Mouse (Mus musculus) liver, embryonic 11.5 days (tissue): ENCODE data around the gene St8sia1. TPM values are rescaled to one million over a fixed set of nuclear protein-coding genes. Genes with fewer than 3 reads are reported as not detected.

Source experiments
- ATAC-seq: fragments of 200-750 bp; cut with Nextera tagmentation; replicated peaks from 2 replicates; pipeline ENCODE4 v1.8.0; 2017; ENCODE audit warnings: moderate number of reproducible peaks, mild to moderate bottlenecking, moderate TSS enrichment, moderate library complexity; ENCODE audit not compliant: low FRiP score
- DNase-seq: peaks from one replicate; pipeline ENCODE4 v3.0.0-alpha.2; 2017; ENCODE audit warnings: low spot score
- H3K27ac ChIP-seq: fragments of 300-500 bp; sonication (generic); 2 replicates; pipeline ENCODE4 v1.5.1; 2014; ENCODE audit warnings: mild to moderate bottlenecking, low read depth, low read length, control low read depth
- H3K27me3 ChIP-seq: fragments of 300-500 bp; sonication (generic); replicated peaks from 2 replicates; pipeline ENCODE4 v1.6.1; 2014; ENCODE audit warnings: low read length, mixed read lengths; ENCODE audit not compliant: control insufficient read depth, insufficient read depth
- H3K36me3 ChIP-seq: fragments of 300-500 bp; sonication (generic); 2 replicates; pipeline ENCODE4 v1.6.1; 2014; ENCODE audit warnings: mild to moderate bottlenecking, low read length, moderate library complexity, mixed read lengths; ENCODE audit not compliant: control insufficient read depth, insufficient read depth
- H3K4me1 ChIP-seq: fragments of 300-500 bp; sonication (generic); replicated peaks from 2 replicates; pipeline ENCODE4 v1.6.1; 2014; ENCODE audit warnings: low read length, mixed read lengths; ENCODE audit not compliant: control insufficient read depth, insufficient read depth
- H3K4me2 ChIP-seq: fragments of 300-500 bp; sonication (generic); 2 replicates; pipeline ENCODE4 v1.6.1; 2014; ENCODE audit warnings: mild to moderate bottlenecking, control low read depth, moderate library complexity
- H3K4me3 ChIP-seq: fragments of 300-500 bp; sonication (generic); 2 replicates; pipeline ENCODE4 v1.5.1; 2014; ENCODE audit warnings: low read depth, low read length, control low read depth
- H3K9ac ChIP-seq: fragments of 300-500 bp; sonication (generic); 2 replicates; pipeline ENCODE4 v1.6.1; 2014; ENCODE audit warnings: low read depth, low read length, control low read depth
- H3K9me3 ChIP-seq: fragments of 300-500 bp; sonication (generic); 2 replicates; pipeline ENCODE4 v1.6.1; 2016; ENCODE audit warnings: low read length, inconsistent platforms, mixed read lengths; ENCODE audit not compliant: control insufficient read depth
- WGBS: fragments of 180-500 bp; shearing (Covaris S2); extraction: QIAGEN DNeasy Blood & Tissue Kit; methylation state at CpG from one replicate; pipeline ENCODE4 v1.1.7; 2014; 5-methylcytosine and 5-hydroxymethylcytosine counted together
- polyA plus RNA-seq: library from polyadenylated mRNA; unstranded; fragments of >200 nt; fragmentation: Nextera tagmentation; extraction: Ambion mirVana; gene quantifications from 2 replicates; pipeline ENCODE4 v1.2.1, GENCODE M21; 2014

The St8sia1 gene
- polyA plus RNA-seq, 1 experiment from 2014 or later, result 2.1 TPM

DNA sequence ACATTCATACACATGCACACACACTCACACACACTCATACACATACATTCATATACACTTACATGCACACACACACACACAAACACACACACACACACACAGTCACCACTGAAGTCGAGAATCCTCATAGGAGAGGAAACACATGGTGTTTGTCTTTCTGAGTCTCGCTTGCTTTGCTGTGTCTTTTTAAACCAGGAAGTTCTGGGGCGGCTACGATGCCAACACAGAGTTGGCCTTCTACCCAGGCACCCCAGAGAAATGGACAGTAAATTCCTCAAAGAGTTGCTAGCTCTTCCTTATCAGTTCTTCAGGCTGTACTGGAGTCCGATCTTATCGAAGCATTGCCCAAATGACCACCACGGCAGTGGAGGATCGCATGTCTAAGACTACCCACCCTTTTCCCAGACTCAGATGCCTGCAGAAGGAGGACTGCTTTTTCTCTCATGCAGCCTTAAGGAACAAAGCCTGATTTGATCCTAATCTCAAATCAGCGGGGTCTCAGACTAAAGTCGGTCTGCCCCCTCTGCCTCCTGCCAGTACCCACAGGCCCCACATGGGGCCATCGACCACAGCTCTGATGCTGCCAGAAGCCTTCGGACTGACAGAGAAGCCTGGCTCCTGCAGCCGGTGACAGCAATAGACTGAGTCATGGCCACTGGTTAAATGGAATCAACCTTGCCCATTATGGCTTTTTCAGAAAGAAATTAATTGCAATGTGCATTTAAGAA is 171.8 kb downstream of the St8sia1 start:
- Histone ChIP-seq H3K4me3 (no peak overlapping the region), H3K36me3 (no peaks in the 10 kb centered on the region), H3K4me2 (0 out of 2 replicates have a peak overlapping the region, but pooled peaks have one; percentile 23), H3K27ac (no peak overlapping the region), H3K4me1 (0 out of 2 replicates have a peak, but pooled peaks cover 2% of the 10 kb centered on the region), H3K9ac (no peak overlapping the region), H3K9me3 (no peaks in the 10 kb centered on the region), H3K27me3 (no peaks in the 10 kb centered on the region)
- no peak for ATAC-seq
- 37% methylated on average over 13 of the region's 13 CpGs for WGBS
- no peak for DNase-seq

GRCm38 (mm10) chr6:142789736-142790135 is 174.5 kb downstream of the St8sia1 start:
- no peak overlapping the region for H3K9ac ChIP-seq
- no peak overlapping the region for H3K27ac ChIP-seq
- no peak for DNase-seq
- WGBS, result 86% methylated on average over 10 of the region's 10 CpGs
- H3K4me3 ChIP-seq, result no peak overlapping the region
- H3K4me1 ChIP-seq, result 0 out of 2 replicates have a peak, but pooled peaks cover 2% of the 10 kb centered on the region
- H3K27me3 ChIP-seq, result no peaks in the 10 kb centered on the region
- no peaks in the 10 kb centered on the region for H3K9me3 ChIP-seq
- H3K36me3 ChIP-seq, result no peaks in the 10 kb centered on the region
- H3K4me2 ChIP-seq, result no peak overlapping the region
- ATAC-seq, result no peak

DNA sequence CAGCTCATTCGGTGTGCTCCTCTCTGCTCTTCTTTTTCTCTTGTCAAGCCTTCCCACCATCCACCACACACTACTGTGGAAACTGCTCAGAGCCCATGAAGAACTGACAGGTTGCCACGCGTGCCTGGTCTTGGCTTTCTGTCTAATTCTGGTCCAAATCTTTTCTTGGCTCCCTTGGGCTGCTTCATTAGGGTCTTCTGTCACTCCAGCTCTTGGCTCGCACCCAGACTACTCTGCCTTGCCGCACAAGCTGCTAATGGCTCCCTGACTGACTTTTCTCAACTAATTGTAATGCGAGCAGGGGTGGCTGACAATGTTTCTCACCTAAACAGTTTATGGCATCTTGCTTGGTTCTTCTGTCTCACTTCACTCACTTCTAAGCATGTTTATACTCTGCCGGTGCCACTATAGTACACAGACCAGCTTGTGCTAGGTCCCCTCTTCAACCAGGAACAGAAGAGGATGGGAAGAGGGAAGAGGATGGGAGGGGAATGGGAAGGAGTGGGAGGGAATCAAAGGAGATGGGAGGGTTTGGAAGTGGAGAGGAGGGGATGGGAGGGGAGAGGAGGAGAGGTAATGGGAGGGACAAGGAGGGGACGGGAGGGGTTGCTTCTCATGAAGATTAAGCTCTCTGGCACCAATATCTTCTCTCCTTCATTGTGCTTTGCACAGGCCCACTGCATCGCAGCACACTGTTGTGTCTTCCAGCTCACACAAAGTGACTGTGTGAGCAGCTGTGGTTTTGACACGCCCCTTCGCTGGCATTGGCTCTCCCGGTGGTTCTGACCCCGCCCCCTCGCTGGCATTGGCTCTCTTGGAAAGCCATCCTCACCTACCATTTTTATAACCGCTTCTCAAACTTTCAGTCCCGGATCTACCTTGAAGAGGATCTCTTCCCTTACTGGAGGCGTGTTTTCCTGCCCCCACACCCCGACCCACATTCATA is 175.9 kb downstream of the St8sia1 start:
- no peaks in the 10 kb centered on the region for H3K36me3 ChIP-seq
- H3K9ac ChIP-seq, result no peak overlapping the region
- DNase-seq, result no peak
- no peaks in the 10 kb centered on the region for H3K27me3 ChIP-seq
- no peak overlapping the region for H3K4me3 ChIP-seq
- no peak for ATAC-seq
- no peak overlapping the region for H3K27ac ChIP-seq
- no peak overlapping the region for H3K4me2 ChIP-seq
- 0 out of 2 replicates have a peak, but pooled peaks cover 2% of the 10 kb centered on the region for H3K4me1 ChIP-seq
- no peaks in the 10 kb centered on the region for H3K9me3 ChIP-seq
- 56% methylated on average over 18 of the region's 18 CpGs for WGBS

DNA sequence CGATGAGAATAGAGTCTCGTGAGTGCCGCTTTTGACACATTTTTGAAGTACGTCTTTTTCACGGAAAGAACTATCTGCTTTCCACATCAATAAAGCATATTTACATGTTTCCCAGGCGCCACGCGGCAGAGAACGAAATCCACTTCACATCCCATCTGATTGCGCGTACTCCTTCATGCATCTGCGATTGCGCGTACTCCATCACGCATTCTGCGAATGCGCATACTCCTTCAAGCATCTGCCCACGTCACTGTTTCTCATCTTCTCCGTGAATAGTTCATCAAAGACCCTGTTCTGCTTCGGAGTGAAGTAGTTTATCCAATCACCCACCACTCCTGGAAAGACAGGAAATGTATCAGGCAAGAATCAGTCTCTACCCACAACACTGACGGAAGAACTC is 178.1 kb downstream of the St8sia1 start:
- Histone ChIP-seq H3K4me2 (no peak overlapping the region), H3K4me1 (no peaks in the 10 kb centered on the region), H3K9me3 (no peaks in the 10 kb centered on the region), H3K9ac (no peak overlapping the region), H3K27ac (no peak overlapping the region), H3K36me3 (no peaks in the 10 kb centered on the region), H3K4me3 (no peak overlapping the region), H3K27me3 (no peaks in the 10 kb centered on the region)
- 85% methylated on average over 21 of the region's 21 CpGs for WGBS
- ATAC-seq, result no peak
- DNase-seq, result no peak

DNA sequence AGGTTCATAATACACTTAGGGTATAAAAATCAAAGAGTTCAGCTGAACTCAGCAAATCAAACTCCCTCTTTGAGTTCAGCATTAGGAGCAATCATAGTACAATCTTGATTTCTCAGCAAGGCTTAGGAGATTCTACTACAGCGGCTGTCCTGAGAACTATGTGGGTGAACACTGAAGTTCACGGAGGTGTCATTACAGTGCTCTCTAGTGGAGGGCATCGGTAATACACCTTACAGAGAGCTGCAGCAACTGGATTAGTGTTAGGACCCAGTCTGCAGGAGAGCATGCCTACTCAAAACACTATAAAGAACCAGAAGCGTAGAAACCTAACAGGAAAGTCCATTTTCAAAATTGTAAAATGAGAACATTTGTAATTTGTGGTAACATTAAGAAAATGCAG is 178.9 kb downstream of the St8sia1 start:
- 28% methylated on average over 4 of the region's 4 CpGs for WGBS
- H3K9me3 ChIP-seq, result no peaks in the 10 kb centered on the region
- ATAC-seq, result 0 out of 2 replicates have a peak, but pooled peaks have one; percentile 22

DNA sequence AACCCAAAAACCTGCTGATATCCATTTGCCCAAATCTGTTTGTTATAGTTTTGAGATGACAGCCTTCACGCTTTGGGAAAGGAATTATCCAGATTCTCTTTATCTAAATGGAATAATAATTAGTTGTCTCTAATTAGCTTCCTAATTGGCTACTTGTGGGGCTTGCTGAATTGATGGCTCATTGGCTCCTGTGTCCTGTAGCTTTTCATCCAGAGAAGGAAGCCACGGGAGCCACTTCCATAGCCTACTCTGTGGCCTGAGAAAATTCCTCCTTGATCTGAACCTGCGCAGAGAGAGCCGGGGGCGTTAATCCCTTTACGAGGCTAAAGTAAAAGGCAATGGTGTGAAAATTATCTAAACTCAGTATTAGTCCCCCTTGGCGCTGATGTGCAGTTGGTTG is 183.0 kb downstream of the St8sia1 start:
- Histone ChIP-seq H3K36me3 (no peaks in the 10 kb centered on the region), H3K9me3 (no peaks in the 10 kb centered on the region), H3K4me1 (peaks cover 10% of the 10 kb centered on the region), H3K4me3 (no peak overlapping the region), H3K27me3 (no peaks in the 10 kb centered on the region), H3K27ac (no peak overlapping the region), H3K4me2 (no peak overlapping the region), H3K9ac (no peak overlapping the region)
- ATAC-seq (no peak), DNase-seq (no peak)
- WGBS, result 75% methylated on average over 7 of the region's 7 CpGs

More for the DNA sequence above, 178.9 kb downstream of the St8sia1 start:
- no peak overlapping the region for H3K4me2 ChIP-seq
- no peak overlapping the region for H3K27ac ChIP-seq
- H3K4me3 ChIP-seq, result no peak overlapping the region
- no peaks in the 10 kb centered on the region for H3K4me1 ChIP-seq
- DNase-seq, result no peak
- H3K9ac ChIP-seq, result no peak overlapping the region
- H3K36me3 ChIP-seq, result no peaks in the 10 kb centered on the region
- no peaks in the 10 kb centered on the region for H3K27me3 ChIP-seq

GRCm38 (mm10) chr6:142780574-142781033 is 183.6 kb downstream of the St8sia1 start:
- no peak overlapping the region for H3K4me2 ChIP-seq
- H3K4me3 ChIP-seq, result no peak overlapping the region
- 79% methylated on average over 4 of the region's 4 CpGs for WGBS
- no peak for ATAC-seq
- no peak overlapping the region for H3K27ac ChIP-seq
- no peak overlapping the region for H3K9ac ChIP-seq
- H3K36me3 ChIP-seq, result no peaks in the 10 kb centered on the region
- no peaks in the 10 kb centered on the region for H3K9me3 ChIP-seq
- H3K27me3 ChIP-seq, result no peaks in the 10 kb centered on the region
- no peak for DNase-seq
- peaks cover 15% of the 10 kb centered on the region for H3K4me1 ChIP-seq

DNA sequence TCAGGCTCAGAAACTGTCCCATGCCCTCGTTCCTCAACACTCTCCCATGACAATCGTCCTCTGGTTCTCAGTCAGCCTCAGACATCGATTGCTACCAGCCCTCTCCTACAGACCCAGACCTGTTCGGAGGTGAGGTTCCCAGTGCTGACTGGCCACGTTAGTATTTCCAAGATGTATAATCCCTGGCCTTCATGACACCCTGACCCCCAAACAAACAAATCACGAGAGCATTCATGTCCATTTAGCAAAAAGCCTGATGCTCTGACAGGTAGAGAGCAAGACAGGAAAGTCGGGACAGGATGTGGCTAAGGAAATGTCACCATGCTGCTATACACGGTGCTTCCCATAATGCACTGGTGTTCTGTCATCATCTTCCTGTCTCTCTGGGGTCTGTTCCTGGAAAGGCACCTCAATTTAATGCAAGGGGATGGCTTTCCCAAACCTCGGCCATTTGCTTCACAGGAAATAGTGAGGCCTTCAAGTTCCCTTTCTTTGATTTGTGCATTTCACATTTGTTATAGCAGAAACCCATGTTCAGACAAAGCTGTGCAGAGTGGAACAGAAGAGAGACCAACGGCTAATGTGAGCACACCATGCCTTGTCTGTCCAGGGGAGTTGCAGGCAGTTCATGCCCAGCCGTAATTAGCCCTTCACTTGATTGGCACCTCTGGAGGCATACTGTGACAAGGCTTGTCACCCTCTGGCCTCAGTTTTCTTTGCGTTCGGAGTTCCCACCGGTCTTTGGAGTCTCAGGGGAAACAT is 184.3 kb downstream of the St8sia1 start:
- 62% methylated on average over 14 of the region's 14 CpGs for WGBS
- Histone ChIP-seq H3K9ac (no peak overlapping the region), H3K4me2 (no peak overlapping the region), H3K36me3 (no peaks in the 10 kb centered on the region; the same call in 1 of the 2 replicates), H3K4me3 (no peak overlapping the region), H3K9me3 (no peaks in the 10 kb centered on the region), H3K27ac (no peak overlapping the region), H3K27me3 (no peaks in the 10 kb centered on the region), H3K4me1 (peaks cover 16% of the 10 kb centered on the region)
- DNase-seq (no peak), ATAC-seq (no peak)
